Mouse (Mus musculus): ENCODE measurements around the gene Ceacam16. TPM values are rescaled to one million over a fixed set of nuclear protein-coding genes. Genes with fewer than 3 reads are reported as not detected.

Gene Ceacam16
- total and polyA plus RNA-seq, 2 experiments from 2014 or later, result 0.90 TPM; not detected in 1

- Histone ChIP-seq H3K4me3 (ENCODE audit: low read depth, low read length) (peak overlapping the region; percentile 28), H3K4me2 (ENCODE audit: low read depth, low read length, poor library complexity, severe bottlenecking) (peak overlapping the region; percentile 56), H3K4me1 (ENCODE audit: insufficient read depth, low read length) (peaks cover 10% of the 10 kb centered on the region; the same call in 1 of the 2 replicates), H3K27ac (ENCODE audit: low read depth, low read length) (no peak overlapping the region), H3K9ac (replicated peaks; ENCODE audit: low read length, poor library complexity, severe bottlenecking) (no peak overlapping the region), H3K36me3 (ENCODE audit: insufficient read depth, low read length) (no peaks in the 10 kb centered on the region), H3K27me3 (ENCODE audit: insufficient read depth, low read length) (peaks cover 32% of the 10 kb centered on the region), H3K9me3 (ENCODE audit: low read length) (no peaks in the 10 kb centered on the region)
- TF ChIP-seq CTCF (IDR thresholded peaks at IDR 0.05), result no peak
- DNase-seq (ENCODE audit: low spot score) (peak; percentile 29), ATAC-seq (ENCODE audit: low FRiP score) (no peak)
- WGBS, result 6% methylated on average over 22 of the region's 22 CpGs
These were observed 50.0 kb downstream of the Ceacam16 start for GRCm38 (mm10) chr7:19811114-19811513.

DNA sequence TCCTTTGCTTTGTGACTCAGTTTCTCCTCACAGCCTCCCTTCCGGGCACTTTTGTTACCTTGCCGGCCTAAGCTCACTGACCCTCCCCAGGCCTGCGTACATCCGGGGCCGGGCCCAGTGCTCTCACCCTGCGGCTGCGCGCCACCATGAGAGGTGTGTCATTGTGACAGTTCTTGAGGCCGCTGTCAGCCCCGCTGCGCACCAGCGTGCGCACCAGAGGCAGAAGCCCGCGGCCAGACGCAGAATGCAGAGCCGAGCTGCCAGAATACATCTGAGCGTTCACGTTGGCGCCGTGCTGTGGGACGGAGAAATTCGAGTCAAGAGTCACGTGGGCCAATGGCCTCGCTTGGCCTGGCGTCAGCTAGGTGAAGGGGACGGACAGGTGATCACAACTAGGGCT is 51.7 kb downstream of the Ceacam16 start:
- peak overlapping the region; percentile 15 for H3K9ac ChIP-seq (replicated peaks; ENCODE audit: low read length, poor library complexity, severe bottlenecking)
- WGBS, result 2% methylated on average over 27 of the region's 27 CpGs

GRCm38 (mm10) chr7:19806356-19806969 is 54.6 kb downstream of the Ceacam16 start:
- WGBS, result 87% methylated on average over 8 of the region's 8 CpGs
- TF ChIP-seq CTCF (IDR thresholded peaks at IDR 0.05), result no peak
- H3K4me3 ChIP-seq (ENCODE audit: low read depth, low read length), result no peak overlapping the region
- H3K27me3 ChIP-seq (ENCODE audit: insufficient read depth, low read length), result peaks cover 25% of the 10 kb centered on the region
- no peak overlapping the region for H3K27ac ChIP-seq (ENCODE audit: low read depth, low read length)
- DNase-seq (ENCODE audit: low spot score), result no peak
- H3K9ac ChIP-seq (replicated peaks; ENCODE audit: low read length, poor library complexity, severe bottlenecking), result no peak overlapping the region
- ATAC-seq (ENCODE audit: low FRiP score), result no peak
- no peak overlapping the region for H3K4me2 ChIP-seq (ENCODE audit: low read depth, low read length, poor library complexity, severe bottlenecking)
- no peaks in the 10 kb centered on the region for H3K9me3 ChIP-seq (ENCODE audit: low read length)
- H3K36me3 ChIP-seq (ENCODE audit: insufficient read depth, low read length), result no peaks in the 10 kb centered on the region
- peaks cover 10% of the 10 kb centered on the region; the same call in 1 of the 2 replicates for H3K4me1 ChIP-seq (ENCODE audit: insufficient read depth, low read length)

More for the DNA sequence above, 51.7 kb downstream of the Ceacam16 start:
- H3K4me1 ChIP-seq (ENCODE audit: insufficient read depth, low read length), result peaks cover 10% of the 10 kb centered on the region; the same call in 1 of the 2 replicates
- peak overlapping the region; percentile 33 for H3K4me3 ChIP-seq (ENCODE audit: low read depth, low read length)
- TF ChIP-seq CTCF (IDR thresholded peaks at IDR 0.05), result no peak
- H3K9me3 ChIP-seq (ENCODE audit: low read length), result no peaks in the 10 kb centered on the region
- peak; percentile 81 for ATAC-seq (ENCODE audit: low FRiP score)
- H3K27me3 ChIP-seq (ENCODE audit: insufficient read depth, low read length), result peaks cover 32% of the 10 kb centered on the region
- H3K36me3 ChIP-seq (ENCODE audit: insufficient read depth, low read length), result no peaks in the 10 kb centered on the region
- DNase-seq (ENCODE audit: low spot score), result peak; percentile 44
- H3K27ac ChIP-seq (ENCODE audit: low read depth, low read length), result no peak overlapping the region
- H3K4me2 ChIP-seq (ENCODE audit: low read depth, low read length, poor library complexity, severe bottlenecking), result peak overlapping the region; percentile 54

GRCm38 (mm10) chr7:19802995-19803394 is 58.1 kb downstream of the Ceacam16 start:
- peak; percentile 91 for TF ChIP-seq CTCF (IDR thresholded peaks at IDR 0.05)
- no peaks in the 10 kb centered on the region for H3K27me3 ChIP-seq (ENCODE audit: insufficient read depth, low read length)
- H3K4me2 ChIP-seq (ENCODE audit: low read depth, low read length, poor library complexity, severe bottlenecking), result no peak overlapping the region
- H3K36me3 ChIP-seq (ENCODE audit: insufficient read depth, low read length), result no peaks in the 10 kb centered on the region
- H3K9me3 ChIP-seq (ENCODE audit: low read length), result no peaks in the 10 kb centered on the region
- H3K27ac ChIP-seq (ENCODE audit: low read depth, low read length), result no peak overlapping the region
- no peak overlapping the region for H3K4me3 ChIP-seq (ENCODE audit: low read depth, low read length)
- peak; percentile 55 for DNase-seq (ENCODE audit: low spot score)
- H3K9ac ChIP-seq (replicated peaks; ENCODE audit: low read length, poor library complexity, severe bottlenecking), result no peak overlapping the region
- 18% methylated on average over 7 of the region's 7 CpGs for WGBS
- ATAC-seq (ENCODE audit: low FRiP score), result no peak
- no peaks in the 10 kb centered on the region for H3K4me1 ChIP-seq (ENCODE audit: insufficient read depth, low read length)

Other genes with a start within 250 kb of the Ceacam16 start
- 5.6 and 7.3 TPM in 2 replicates for gene Relb, start 231.9 kb downstream of the Ceacam16 start, total RNA-seq (2014; rRNA removed)
- gene Relb, start 231.9 kb downstream of the Ceacam16 start, polyA plus RNA-seq (2015; fragmentation: Nextera tagmentation; extraction: Ambion mirVana), result 5.6 and 6.2 TPM in 2 replicates
- gene Clptm1, start 196.3 kb downstream of the Ceacam16 start, total RNA-seq (2014; rRNA removed), result 149 and 152 TPM in 2 replicates
- gene Clptm1, start 196.3 kb downstream of the Ceacam16 start, polyA plus RNA-seq (2015; fragmentation: Nextera tagmentation; extraction: Ambion mirVana), result 140 and 149 TPM in 2 replicates
- 1.7 TPM in 1 of 2 replicates, not detected in the other for gene Apoc2, start 183.4 kb downstream of the Ceacam16 start, total RNA-seq (2014; rRNA removed)
- 0.30 and 0.32 TPM in 2 replicates for gene Apoc2, start 183.4 kb downstream of the Ceacam16 start, polyA plus RNA-seq (2015; fragmentation: Nextera tagmentation; extraction: Ambion mirVana)
- gene Gm44805, start 179.9 kb downstream of the Ceacam16 start, total RNA-seq (2014; rRNA removed), result not detected in 2 replicates
- not detected in 2 replicates for gene Gm44805, start 179.9 kb downstream of the Ceacam16 start, polyA plus RNA-seq (2015; fragmentation: Nextera tagmentation; extraction: Ambion mirVana)
- gene Apoc4, start 179.8 kb downstream of the Ceacam16 start, total RNA-seq (2014; rRNA removed), result not detected in 2 replicates
- not detected in 2 replicates for gene Apoc4, start 179.8 kb downstream of the Ceacam16 start, polyA plus RNA-seq (2015; fragmentation: Nextera tagmentation; extraction: Ambion mirVana)
- 3.6 and 5.1 TPM in 2 replicates for gene Apoc1, start 168.6 kb downstream of the Ceacam16 start, total RNA-seq (2014; rRNA removed)
- 7.9 and 9.0 TPM in 2 replicates for gene Apoc1, start 168.6 kb downstream of the Ceacam16 start, polyA plus RNA-seq (2015; fragmentation: Nextera tagmentation; extraction: Ambion mirVana)
- gene Apoe, start 162.1 kb downstream of the Ceacam16 start, total RNA-seq (2014; rRNA removed), result 1,618 and 2,613 TPM in 2 replicates
- 2,139 and 2,488 TPM in 2 replicates for gene Apoe, start 162.1 kb downstream of the Ceacam16 start, polyA plus RNA-seq (2015; fragmentation: Nextera tagmentation; extraction: Ambion mirVana)
- gene Tomm40, start 145.9 kb downstream of the Ceacam16 start, total RNA-seq (2014; rRNA removed), result 122 and 133 TPM in 2 replicates
- gene Tomm40, start 145.9 kb downstream of the Ceacam16 start, polyA plus RNA-seq (2015; fragmentation: Nextera tagmentation; extraction: Ambion mirVana), result 160 and 161 TPM in 2 replicates
- 62.6 and 75.3 TPM in 2 replicates for gene Nectin2, start 110.8 kb downstream of the Ceacam16 start, total RNA-seq (2014; rRNA removed)
- gene Nectin2, start 110.8 kb downstream of the Ceacam16 start, polyA plus RNA-seq (2015; fragmentation: Nextera tagmentation; extraction: Ambion mirVana), result 55.3 and 62.6 TPM in 2 replicates
- 32.6 and 33.5 TPM in 2 replicates for gene Bcam, start 90.3 kb downstream of the Ceacam16 start, total RNA-seq (2014; rRNA removed)
- 18.7 and 22.0 TPM in 2 replicates for gene Bcam, start 90.3 kb downstream of the Ceacam16 start, polyA plus RNA-seq (2015; fragmentation: Nextera tagmentation; extraction: Ambion mirVana)
- 0.71 and 1.8 TPM in 2 replicates for gene Cblc, start 64.5 kb downstream of the Ceacam16 start, total RNA-seq (2014; rRNA removed)
- 0.70 and 1.2 TPM in 2 replicates for gene Cblc, start 64.5 kb downstream of the Ceacam16 start, polyA plus RNA-seq (2015; fragmentation: Nextera tagmentation; extraction: Ambion mirVana)
- 0.55 and 0.66 TPM in 2 replicates for gene Bcl3, start 38.5 kb downstream of the Ceacam16 start, total RNA-seq (2014; rRNA removed)
- gene Bcl3, start 38.5 kb downstream of the Ceacam16 start, polyA plus RNA-seq (2015; fragmentation: Nextera tagmentation; extraction: Ambion mirVana), result 0.93 and 1.3 TPM in 2 replicates
- 31.6 and 44.4 TPM in 2 replicates for gene Gm19345, start 9.3 kb downstream of the Ceacam16 start, total RNA-seq (2014; rRNA removed)
- gene Gm19345, start 9.3 kb downstream of the Ceacam16 start, polyA plus RNA-seq (2015; fragmentation: Nextera tagmentation; extraction: Ambion mirVana), result 21.6 and 25.8 TPM in 2 replicates
- 0.38 TPM in 1 of 2 replicates, not detected in the other for gene Ceacam19, start 26.7 kb upstream of the Ceacam16 start, total RNA-seq (2014; rRNA removed)
- not detected in 2 replicates for gene Ceacam19, start 26.7 kb upstream of the Ceacam16 start, polyA plus RNA-seq (2015; fragmentation: Nextera tagmentation; extraction: Ambion mirVana)
- gene Pvr, start 59.9 kb upstream of the Ceacam16 start, total RNA-seq (2014; rRNA removed), result 11.0 and 14.7 TPM in 2 replicates
- 7.1 and 7.7 TPM in 2 replicates for gene Pvr, start 59.9 kb upstream of the Ceacam16 start, polyA plus RNA-seq (2015; fragmentation: Nextera tagmentation; extraction: Ambion mirVana)
- not detected in 2 replicates for gene Igsf23, start 89.5 kb upstream of the Ceacam16 start, total RNA-seq (2014; rRNA removed)
- not detected in 2 replicates for gene Igsf23, start 89.5 kb upstream of the Ceacam16 start, polyA plus RNA-seq (2015; fragmentation: Nextera tagmentation; extraction: Ambion mirVana)
- gene Ceacam20, start 104.1 kb upstream of the Ceacam16 start, total RNA-seq (2014; rRNA removed), result not detected in 2 replicates
- gene Ceacam20, start 104.1 kb upstream of the Ceacam16 start, polyA plus RNA-seq (2015; fragmentation: Nextera tagmentation; extraction: Ambion mirVana), result not detected in 2 replicates
- gene Nlrp9b, start 130.2 kb upstream of the Ceacam16 start, total RNA-seq (2014; rRNA removed), result not detected in 2 replicates
- not detected in 2 replicates for gene Nlrp9b, start 130.2 kb upstream of the Ceacam16 start, polyA plus RNA-seq (2015; fragmentation: Nextera tagmentation; extraction: Ambion mirVana)
- not detected in 2 replicates for gene Vmn1r91, start 238.4 kb upstream of the Ceacam16 start, total RNA-seq (2014; rRNA removed)
- gene Vmn1r91, start 238.4 kb upstream of the Ceacam16 start, polyA plus RNA-seq (2015; fragmentation: Nextera tagmentation; extraction: Ambion mirVana), result not detected in 2 replicates